Mouse (Mus musculus) spleen, adult 2 months (tissue): Measurements from ENCODE around the gene Kntc1. TPM values are rescaled to one million over a fixed set of nuclear protein-coding genes. Genes with fewer than 3 reads are reported as not detected.

Experiments
- DNase-seq, 2 experiments: peaks; one replicate each; pipeline versions ENCODE4 v3.0.0 to v3.0.0-alpha.2; 2012 to 2021; ENCODE audit warnings: low spot score in 2 of 2, low read depth in 1 of 2
- H3K27ac ChIP-seq: fragments of 200-500 bp; 2 replicates; pipeline ENCODE4 v1.5.1; 2012; ENCODE audit warnings: low read length, inconsistent platforms; ENCODE audit not compliant: insufficient read depth
- H3K27me3 ChIP-seq: fragments of 200-500 bp; 2 replicates; pipeline ENCODE4 v1.6.1; 2012; ENCODE audit warnings: mild to moderate bottlenecking, moderate library complexity, low read length, inconsistent platforms; ENCODE audit not compliant: control insufficient read depth, insufficient read depth
- H3K36me3 ChIP-seq: fragments of 200-500 bp; 2 replicates; pipeline ENCODE4 v1.6.1; 2012; ENCODE audit warnings: mild to moderate bottlenecking, low read length, inconsistent platforms; ENCODE audit not compliant: control insufficient read depth, insufficient read depth
- H3K4me1 ChIP-seq: fragments of 200-500 bp; 2 replicates; pipeline ENCODE4 v1.6.1; 2011; ENCODE audit warnings: inconsistent platforms; ENCODE audit not compliant: control insufficient read depth, insufficient read depth, insufficient read length
- H3K4me3 ChIP-seq: fragments of 200-500 bp; 2 replicates; pipeline ENCODE4 v1.5.1; 2011; ENCODE audit warnings: mild to moderate bottlenecking, inconsistent platforms; ENCODE audit not compliant: insufficient read depth, insufficient read length; ENCODE audit errors: extremely low read depth
- CTCF ChIP-seq: fragments of 200-500 bp; IDR thresholded peaks from 2 replicates; pipeline ENCODE4 v1.5.1; 2011; ENCODE audit warnings: mild to moderate bottlenecking, inconsistent platforms; ENCODE audit not compliant: insufficient read depth, insufficient read length, insufficient replicate concordance; ENCODE audit errors: extremely low read depth
- POLR2A ChIP-seq: fragments of 200-500 bp; IDR thresholded peaks from 2 replicates; pipeline ENCODE4 v1.6.1; 2011; ENCODE audit warnings: low read depth, low read length, inconsistent platforms
- WGBS: fragments of 180-500 bp; shearing (Covaris S2); methylation state at CpG from one replicate; pipeline ENCODE4 v1.1.7; 2018; 5-methylcytosine and 5-hydroxymethylcytosine counted together
- polyA plus RNA-seq: library from polyadenylated mRNA; depleted of rRNA; stranded (reverse); fragments of >200 nt; gene quantifications from 2 replicates; pipeline ENCODE4 v1.2.3, GENCODE M21; 2012; rRNA removed

Gene Kntc1
- 1.5 and 2.1 TPM in 2 replicates for polyA plus RNA-seq

- Histone ChIP-seq H3K36me3 (peaks cover 8% of the 10 kb centered on the region; the same call in 1 of the 2 replicates), H3K4me3 (peak within 1 kb of the TSS; percentile 88), H3K4me1 (no peaks in the 10 kb centered on the region; the same call in none of the 2 replicates), H3K27me3 (no peaks in the 10 kb centered on the region), H3K27ac (peak within 1 kb of the TSS; percentile 99)
- TF ChIP-seq CTCF (no peak), POLR2A (peak; percentile 92)
- WGBS = under 1% methylated on average over 63 of the region's 63 CpGs
- peak; percentile 97 to 99 for DNase-seq
Measured at GRCm38 (mm10) chr5:123749065-123750064, at the start of gene Kntc1, which contains the start of gene Rsrc2. Kntc1 (plus strand) TSS chr5:123749716. Rsrc2 (minus strand) TSS chr5:123749414.

GRCm38 (mm10) chr5:123700625-123701024 is 48.9 kb upstream of the Kntc1 start:
- DNase-seq = no peak
- H3K27ac ChIP-seq = no peak overlapping the region
- TF ChIP-seq CTCF = no peak
- TF ChIP-seq POLR2A = no peak
- WGBS = 78% methylated on average over 11 of the region's 11 CpGs
- no peak overlapping the region for H3K4me3 ChIP-seq
- no peaks in the 10 kb centered on the region for H3K27me3 ChIP-seq
- H3K36me3 ChIP-seq = peaks cover 36% of the 10 kb centered on the region
- H3K4me1 ChIP-seq = no peaks in the 10 kb centered on the region

GRCm38 (mm10) chr5:123708598-123708997 is 40.9 kb upstream of the Kntc1 start:
- no peak overlapping the region for H3K27ac ChIP-seq
- no peak overlapping the region for H3K4me3 ChIP-seq
- DNase-seq = no peak
- no peaks in the 10 kb centered on the region for H3K27me3 ChIP-seq
- no peak for TF ChIP-seq CTCF
- no peak for TF ChIP-seq POLR2A
- H3K4me1 ChIP-seq = no peaks in the 10 kb centered on the region
- 97% methylated on average over 12 of the region's 12 CpGs for WGBS
- H3K36me3 ChIP-seq = peaks cover 49% of the 10 kb centered on the region

GRCm38 (mm10) chr5:123709571-123709970 is 39.9 kb upstream of the Kntc1 start:
- Histone ChIP-seq H3K36me3 (peaks cover 49% of the 10 kb centered on the region), H3K4me3 (no peak overlapping the region), H3K27me3 (no peaks in the 10 kb centered on the region), H3K27ac (no peak overlapping the region), H3K4me1 (no peaks in the 10 kb centered on the region)
- WGBS = 97% methylated on average over 4 of the region's 4 CpGs
- no peak for DNase-seq
- TF ChIP-seq POLR2A (no peak), CTCF (no peak)

- no peak for TF ChIP-seq CTCF
- TF ChIP-seq POLR2A = no peak
- H3K27ac ChIP-seq = no peak overlapping the region
- 89% methylated on average over 6 of the region's 6 CpGs for WGBS
- DNase-seq = no peak
- H3K36me3 ChIP-seq = peaks cover 36% of the 10 kb centered on the region
- H3K4me3 ChIP-seq = no peak overlapping the region
- H3K27me3 ChIP-seq = no peaks in the 10 kb centered on the region
- no peaks in the 10 kb centered on the region for H3K4me1 ChIP-seq
Measured at GRCm38 (mm10) chr5:123713782-123714181, 35.7 kb upstream of the Kntc1 start.

GRCm38 (mm10) chr5:123714622-123715021 is 34.9 kb upstream of the Kntc1 start:
- no peak overlapping the region for H3K27ac ChIP-seq
- H3K27me3 ChIP-seq = no peaks in the 10 kb centered on the region
- no peak for TF ChIP-seq POLR2A
- TF ChIP-seq CTCF = no peak
- 77% methylated on average over 4 of the region's 4 CpGs for WGBS
- peaks cover 33% of the 10 kb centered on the region for H3K36me3 ChIP-seq
- no peaks in the 10 kb centered on the region for H3K4me1 ChIP-seq
- no peak for DNase-seq
- no peak overlapping the region for H3K4me3 ChIP-seq
